Mouse (Mus musculus) thymus, adult 2 months (tissue): ENCODE data around the gene Cyb561. TPM values are rescaled to one million over a fixed set of nuclear protein-coding genes. Genes with fewer than 3 reads are reported as not detected.

Experiments used
- DNase-seq: peaks from one replicate; pipeline ENCODE4 v3.0.0; 2021
- H3K27ac ChIP-seq: fragments of 200-500 bp; 2 replicates; pipeline ENCODE4 v1.5.1; 2012; ENCODE audit warnings: low read length, control low read depth; ENCODE audit not compliant: control insufficient read depth, insufficient read depth
- H3K27me3 ChIP-seq: fragments of 200-500 bp; 2 replicates; pipeline ENCODE4 v1.6.1; 2012; ENCODE audit warnings: mild to moderate bottlenecking, low read length, moderate library complexity, mixed read lengths; ENCODE audit not compliant: control insufficient read depth, insufficient read depth
- H3K36me3 ChIP-seq: fragments of 200-500 bp; 2 replicates; pipeline ENCODE4 v1.6.1; 2012; ENCODE audit warnings: mild to moderate bottlenecking, low read length, moderate library complexity; ENCODE audit not compliant: control insufficient read depth, insufficient read depth
- H3K4me1 ChIP-seq: fragments of 200-500 bp; replicated peaks from 2 replicates; pipeline ENCODE4 v1.6.1; 2012; ENCODE audit warnings: low read length; ENCODE audit not compliant: control insufficient read depth, insufficient read depth
- H3K4me3 ChIP-seq: fragments of 200-500 bp; 2 replicates; pipeline ENCODE4 v1.5.1; 2012; ENCODE audit warnings: mild to moderate bottlenecking, low read length, control low read depth, moderate library complexity; ENCODE audit not compliant: control insufficient read depth, insufficient read depth
- CTCF ChIP-seq: fragments of 200-500 bp; IDR thresholded peaks from 2 replicates; pipeline ENCODE4 v1.5.1; 2012; ENCODE audit warnings: mild to moderate bottlenecking, control low read depth, low read length, moderate library complexity, borderline replicate concordance; ENCODE audit not compliant: control insufficient read depth, poor library complexity, insufficient read depth; ENCODE audit errors: extremely low read depth
- POLR2A ChIP-seq: fragments of 200-500 bp; IDR thresholded peaks from 2 replicates; pipeline ENCODE4 v1.6.1; 2012; ENCODE audit warnings: mild to moderate bottlenecking, low read length, control low read depth, moderate library complexity; ENCODE audit not compliant: control insufficient read depth, poor library complexity, insufficient read depth; ENCODE audit errors: extremely low read depth
- WGBS: fragments of 180-500 bp; shearing (Covaris S2); methylation state at CpG from one replicate; pipeline ENCODE4 v1.1.7; 2018; 5-methylcytosine and 5-hydroxymethylcytosine counted together
- polyA plus RNA-seq: library from polyadenylated mRNA; depleted of rRNA; stranded (reverse); fragments of >200 nt; gene quantifications from 2 replicates; pipeline ENCODE4 v1.2.3, GENCODE M21; 2012; rRNA removed

The Cyb561 gene
- polyA plus RNA-seq, 1 experiment, result 9.4 TPM

DNA sequence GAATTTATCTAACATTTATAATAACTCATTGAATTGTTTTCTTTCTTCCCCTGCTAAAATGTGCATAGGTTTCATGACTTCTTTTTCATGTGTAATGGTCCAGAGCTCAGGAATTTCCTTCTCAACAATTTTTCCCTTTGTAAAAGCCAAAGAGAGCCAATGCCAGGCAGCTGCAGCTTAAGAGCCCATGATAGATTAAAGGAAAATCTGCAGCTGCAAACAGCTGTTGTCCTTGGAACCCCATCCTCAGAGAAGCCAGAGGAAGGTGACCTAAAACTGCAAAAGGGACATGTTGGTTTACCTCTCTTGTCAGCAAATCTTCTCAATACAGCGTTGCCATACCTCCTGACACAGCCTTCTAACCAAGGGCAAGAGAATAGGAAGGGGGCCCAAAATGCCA is 50.2 kb downstream of the Cyb561 start:
- no peak for DNase-seq
- Histone ChIP-seq H3K27ac (no peak overlapping the region), H3K27me3 (no peaks in the 10 kb centered on the region), H3K36me3 (no peaks in the 10 kb centered on the region), H3K4me3 (no peak overlapping the region), H3K4me1 (no peaks in the 10 kb centered on the region)
- TF ChIP-seq CTCF, result no peak
- TF ChIP-seq POLR2A, result no peak
- 95% methylated on average over 1 of the region's 1 CpGs for whole genome bisulfite sequencing

DNA sequence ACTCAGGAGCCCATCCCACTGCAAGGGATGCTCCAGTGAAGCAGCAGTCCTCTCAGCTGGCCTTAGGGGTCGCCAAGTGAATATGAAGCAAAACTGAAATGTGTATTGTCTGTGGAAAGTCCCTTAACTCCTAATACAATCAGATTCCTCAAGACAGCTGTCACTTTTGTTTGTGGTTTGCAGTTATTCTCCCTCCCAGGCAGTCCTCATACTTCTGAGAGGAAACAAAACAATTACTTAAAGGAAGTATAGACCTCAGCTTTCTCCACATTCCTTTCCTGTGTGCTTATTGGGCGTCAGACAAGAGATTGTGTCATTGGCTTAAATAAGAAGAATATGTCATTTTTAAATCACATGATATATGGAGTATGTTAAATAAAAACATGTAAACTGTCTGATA is 51.6 kb downstream of the Cyb561 start:
- no peaks in the 10 kb centered on the region for H3K4me1 ChIP-seq
- no peak overlapping the region for H3K27ac ChIP-seq
- H3K36me3 ChIP-seq, result no peaks in the 10 kb centered on the region
- no peaks in the 10 kb centered on the region for H3K27me3 ChIP-seq
- no peak overlapping the region for H3K4me3 ChIP-seq
- TF ChIP-seq POLR2A (no peak), CTCF (no peak)
- no peak for DNase-seq
- WGBS, result 15% methylated on average over 2 of the region's 2 CpGs

DNA sequence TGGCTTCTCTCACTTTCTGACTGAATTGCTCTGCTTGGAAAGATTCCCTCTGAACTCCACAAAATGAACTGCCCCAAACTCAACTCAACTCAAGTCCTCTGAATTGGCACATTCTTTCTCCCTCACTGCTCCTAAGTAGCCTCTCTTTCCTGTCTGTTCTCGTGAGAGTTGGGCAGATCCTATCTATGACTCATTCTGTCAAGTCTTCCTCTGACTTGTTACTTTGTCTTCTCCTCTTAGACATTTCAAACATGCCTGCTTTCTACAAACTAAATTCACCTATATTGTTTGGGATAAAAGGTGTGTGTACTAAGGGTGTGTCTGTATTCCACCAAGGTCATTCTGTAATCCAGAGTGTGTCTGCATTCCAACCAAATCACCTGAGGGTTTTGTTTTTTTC is 54.0 kb downstream of the Cyb561 start:
- no peak for DNase-seq
- WGBS, result 63% methylated on average over 1 of the region's 1 CpGs
- no peak for TF ChIP-seq POLR2A
- TF ChIP-seq CTCF, result no peak
- Histone ChIP-seq H3K27me3 (no peaks in the 10 kb centered on the region), H3K36me3 (no peaks in the 10 kb centered on the region), H3K27ac (no peak overlapping the region), H3K4me1 (no peaks in the 10 kb centered on the region), H3K4me3 (no peak overlapping the region)

DNA sequence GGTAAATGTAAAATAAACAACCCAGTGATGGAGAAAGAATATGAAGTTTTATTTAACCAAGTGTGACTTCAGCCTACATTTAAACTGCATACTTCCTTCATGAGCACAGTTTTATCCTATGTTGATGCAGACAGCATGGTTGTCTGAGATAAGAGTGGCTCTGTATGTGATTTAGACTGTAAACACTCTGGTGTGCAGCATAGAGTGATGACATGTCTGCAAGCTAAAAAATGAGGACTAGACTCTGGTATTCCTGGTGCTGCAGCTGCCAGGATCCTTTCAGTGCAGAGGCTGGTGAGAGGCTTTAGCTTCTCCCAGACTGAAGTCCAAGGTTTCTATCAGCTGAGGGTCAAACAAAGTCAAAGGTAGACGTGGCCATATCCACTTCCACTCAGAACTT is 65.9 kb downstream of the Cyb561 start:
- 78% methylated on average over 1 of the region's 1 CpGs for WGBS
- no peak for TF ChIP-seq POLR2A
- TF ChIP-seq CTCF, result no peak

DNA sequence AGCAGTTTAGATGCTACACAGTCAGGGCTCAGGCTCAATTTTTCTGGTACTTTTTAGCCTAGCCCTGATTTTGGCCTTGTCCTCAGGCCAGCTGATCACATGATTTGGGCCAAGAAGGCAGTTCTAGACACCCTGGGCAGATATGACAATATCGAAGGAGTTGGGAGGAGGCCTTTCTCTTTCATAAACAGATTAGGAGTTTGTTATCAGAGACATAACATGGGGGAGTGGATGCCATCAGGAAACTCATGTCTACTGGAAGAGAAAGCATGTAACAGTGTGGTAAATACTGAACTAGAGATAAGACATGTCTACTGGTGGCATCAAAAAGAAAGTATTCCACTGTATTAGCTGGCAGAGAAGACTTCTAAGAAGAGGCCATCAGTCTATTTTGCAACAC is 67.6 kb downstream of the Cyb561 start:
- Histone ChIP-seq H3K27ac (no peak overlapping the region), H3K27me3 (no peaks in the 10 kb centered on the region), H3K4me1 (no peaks in the 10 kb centered on the region), H3K4me3 (no peak overlapping the region), H3K36me3 (no peaks in the 10 kb centered on the region)
- TF ChIP-seq CTCF (no peak), POLR2A (no peak)
- 100% methylated on average over 1 of the region's 1 CpGs for WGBS
- DNase-seq, result no peak

More for the DNA sequence above, 65.9 kb downstream of the Cyb561 start:
- no peak overlapping the region for H3K27ac ChIP-seq
- H3K4me1 ChIP-seq, result no peaks in the 10 kb centered on the region
- no peaks in the 10 kb centered on the region for H3K36me3 ChIP-seq
- no peak for DNase-seq
- H3K4me3 ChIP-seq, result no peak overlapping the region
- no peaks in the 10 kb centered on the region for H3K27me3 ChIP-seq

Other genes starting within 250 kb of the Cyb561 start
- gene Ace, start 14.6 kb upstream of the Cyb561 start, polyA plus RNA-seq, result 8.0 and 10.2 TPM in 2 replicates
- not detected in 2 replicates for gene Ace3, start 41.3 kb upstream of the Cyb561 start, polyA plus RNA-seq
- gene Kcnh6, start 54.8 kb upstream of the Cyb561 start, polyA plus RNA-seq, result 3.9 and 4.3 TPM in 2 replicates
- gene Dcaf7, start 83.5 kb upstream of the Cyb561 start, polyA plus RNA-seq, result 79.1 and 85.0 TPM in 2 replicates
- 14.9 and 18.4 TPM in 2 replicates for gene Taco1, start 112.7 kb upstream of the Cyb561 start, polyA plus RNA-seq
- 45.6 and 46.0 TPM in 2 replicates for gene Map3k3, start 131.3 kb upstream of the Cyb561 start, polyA plus RNA-seq
- gene Gm10840, start 207.5 kb upstream of the Cyb561 start, polyA plus RNA-seq, result not detected in 2 replicates
- 569 and 594 TPM in 2 replicates for gene Limd2, start 207.5 kb upstream of the Cyb561 start, polyA plus RNA-seq
- 40.3 and 40.5 TPM in 2 replicates for gene Strada, start 248.8 kb upstream of the Cyb561 start, polyA plus RNA-seq